Mouse (Mus musculus): Measurements from ENCODE around the gene Gm9913. TPM values are rescaled to one million over a fixed set of nuclear protein-coding genes. Genes with fewer than 3 reads are reported as not detected.

Gene Gm9913
- polyA plus RNA-seq, 1 experiment from 2014 or later = 0.22 TPM

GRCm38 (mm10) chr2:125494291-125494690 lies 10.6 kb upstream of the Gm9913 start:
- no peak overlapping the region for H3K27ac ChIP-seq (ENCODE audit: low read depth, low read length)
- H3K27me3 ChIP-seq (ENCODE audit: control insufficient read depth, insufficient read depth, low read length) = no peaks in the 10 kb centered on the region
- H3K4me2 ChIP-seq = no peak overlapping the region
- H3K9me3 ChIP-seq (ENCODE audit: control insufficient read depth, low read length) = no peaks in the 10 kb centered on the region
- 98% methylated on average over 2 of the region's 2 CpGs for WGBS
- H3K4me3 ChIP-seq (ENCODE audit: low read depth, low read length) = no peak overlapping the region
- no peak for ATAC-seq (ENCODE audit: low FRiP score)
- H3K9ac ChIP-seq (ENCODE audit: low read length) = no peak overlapping the region
- no peaks in the 10 kb centered on the region for H3K36me3 ChIP-seq (ENCODE audit: control insufficient read depth, insufficient read depth, low read length)
- DNase-seq (ENCODE audit: low spot score, missing footprints) = no peak
- H3K4me1 ChIP-seq (ENCODE audit: control insufficient read depth, insufficient read depth, low read length) = no peaks in the 10 kb centered on the region

GRCm38 (mm10) chr2:125494831-125495812 lies 9.8 kb upstream of the Gm9913 start:
- WGBS = 90% methylated on average over 20 of the region's 20 CpGs

GRCm38 (mm10) chr2:125496696-125497095 lies 8.2 kb upstream of the Gm9913 start:
- H3K27me3 ChIP-seq (ENCODE audit: control insufficient read depth, insufficient read depth, low read length) = no peaks in the 10 kb centered on the region
- DNase-seq (ENCODE audit: low spot score, missing footprints) (no peak), ATAC-seq (ENCODE audit: low FRiP score) (no peak)
- H3K4me2 ChIP-seq = no peak overlapping the region
- H3K4me1 ChIP-seq (ENCODE audit: control insufficient read depth, insufficient read depth, low read length) = no peaks in the 10 kb centered on the region
- H3K27ac ChIP-seq (ENCODE audit: low read depth, low read length) = no peak overlapping the region
- WGBS = 89% methylated on average over 5 of the region's 5 CpGs
- H3K36me3 ChIP-seq (ENCODE audit: control insufficient read depth, insufficient read depth, low read length) = no peaks in the 10 kb centered on the region
- H3K4me3 ChIP-seq (ENCODE audit: low read depth, low read length) = no peak overlapping the region
- no peaks in the 10 kb centered on the region for H3K9me3 ChIP-seq (ENCODE audit: control insufficient read depth, low read length)
- no peak overlapping the region for H3K9ac ChIP-seq (ENCODE audit: low read length)

More at GRCm38 (mm10) chr2:125494831-125495812, 9.8 kb upstream of the Gm9913 start:
- no peak overlapping the region for H3K27ac ChIP-seq (ENCODE audit: low read depth, low read length)
- no peak overlapping the region for H3K4me2 ChIP-seq
- H3K9me3 ChIP-seq (ENCODE audit: control insufficient read depth, low read length) = no peaks in the 10 kb centered on the region
- DNase-seq (ENCODE audit: low spot score, missing footprints) (no peak), ATAC-seq (ENCODE audit: low FRiP score) (no peak)
- no peak overlapping the region for H3K4me3 ChIP-seq (ENCODE audit: low read depth, low read length)
- no peaks in the 10 kb centered on the region for H3K4me1 ChIP-seq (ENCODE audit: control insufficient read depth, insufficient read depth, low read length)
- H3K36me3 ChIP-seq (ENCODE audit: control insufficient read depth, insufficient read depth, low read length) = no peaks in the 10 kb centered on the region
- no peak overlapping the region for H3K9ac ChIP-seq (ENCODE audit: low read length)
- H3K27me3 ChIP-seq (ENCODE audit: control insufficient read depth, insufficient read depth, low read length) = no peaks in the 10 kb centered on the region

DNA sequence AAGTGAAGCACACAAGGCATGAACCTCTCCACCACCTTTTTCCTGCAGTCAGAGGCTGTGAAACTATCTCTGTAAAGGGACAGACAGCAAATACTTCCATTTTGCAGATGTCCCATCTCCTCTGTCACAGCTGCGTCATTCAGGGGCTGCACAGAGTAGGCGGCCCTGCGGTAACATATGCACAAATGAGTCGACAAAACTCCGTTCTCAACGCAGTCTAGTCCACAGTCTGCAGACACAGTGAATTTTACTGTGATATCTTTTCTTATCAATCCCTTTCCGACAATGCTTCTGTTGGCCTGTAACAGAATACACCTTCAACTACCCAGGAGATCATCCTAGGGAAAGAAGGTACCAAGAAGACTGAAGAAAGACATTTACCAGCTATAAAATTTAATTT lies 6.7 kb upstream of the Gm9913 start:
- ATAC-seq (ENCODE audit: low FRiP score) (no peak), DNase-seq (ENCODE audit: low spot score, missing footprints) (no peak)
- H3K27ac ChIP-seq (ENCODE audit: low read depth, low read length) = no peak overlapping the region
- no peaks in the 10 kb centered on the region for H3K9me3 ChIP-seq (ENCODE audit: control insufficient read depth, low read length)
- H3K36me3 ChIP-seq (ENCODE audit: control insufficient read depth, insufficient read depth, low read length) = no peaks in the 10 kb centered on the region
- H3K9ac ChIP-seq (ENCODE audit: low read length) = no peak overlapping the region
- 94% methylated on average over 7 of the region's 7 CpGs for WGBS
- H3K4me2 ChIP-seq = no peak overlapping the region
- no peaks in the 10 kb centered on the region for H3K4me1 ChIP-seq (ENCODE audit: control insufficient read depth, insufficient read depth, low read length)
- no peak overlapping the region for H3K4me3 ChIP-seq (ENCODE audit: low read depth, low read length)
- H3K27me3 ChIP-seq (ENCODE audit: control insufficient read depth, insufficient read depth, low read length) = no peaks in the 10 kb centered on the region

- Histone ChIP-seq H3K4me1 (ENCODE audit: control insufficient read depth, insufficient read depth, low read length) (peaks cover 7% of the 10 kb centered on the region), H3K4me3 (ENCODE audit: low read depth, low read length) (no peak overlapping the region), H3K27ac (ENCODE audit: low read depth, low read length) (no peak overlapping the region), H3K36me3 (ENCODE audit: control insufficient read depth, insufficient read depth, low read length) (no peaks in the 10 kb centered on the region), H3K27me3 (ENCODE audit: control insufficient read depth, insufficient read depth, low read length) (no peaks in the 10 kb centered on the region), H3K9ac (ENCODE audit: low read length) (no peak overlapping the region), H3K4me2 (no peak overlapping the region), H3K9me3 (ENCODE audit: control insufficient read depth, low read length) (no peaks in the 10 kb centered on the region)
- DNase-seq (ENCODE audit: low spot score, missing footprints) (no peak), ATAC-seq (ENCODE audit: low FRiP score) (no peak)
Observed at GRCm38 (mm10) chr2:125501526-125501925, 3.4 kb upstream of the Gm9913 start.

DNA sequence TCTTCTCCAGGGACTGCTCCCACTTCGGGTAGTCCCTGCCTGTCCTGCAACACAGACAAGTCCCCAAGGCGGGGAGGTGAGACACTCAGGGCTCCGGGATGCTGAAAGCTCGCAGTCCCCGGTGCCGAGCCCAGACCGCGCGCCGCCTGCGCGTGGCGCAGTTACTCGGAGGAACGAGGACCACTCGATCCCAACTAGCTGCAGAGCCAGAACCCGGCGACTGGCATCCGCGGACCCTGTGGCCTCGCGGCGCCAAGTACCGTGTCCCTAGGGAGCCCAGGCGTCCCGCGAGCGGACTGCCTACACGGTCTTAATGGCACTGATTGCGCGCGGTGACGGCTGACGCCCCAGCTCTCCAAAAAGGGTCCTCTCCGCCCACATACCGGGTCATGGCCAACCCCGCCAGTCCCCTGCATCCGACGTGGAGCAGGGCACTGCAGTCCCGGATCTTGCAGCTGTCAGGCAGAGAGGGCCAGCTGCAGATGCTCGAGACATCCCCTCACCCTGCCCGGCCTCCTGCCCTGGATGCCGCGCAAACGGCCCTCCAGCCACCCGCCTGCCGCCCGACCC lies 942 bp downstream of the Gm9913 start:
- Histone ChIP-seq H3K4me3 (ENCODE audit: low read depth, low read length) (peak overlapping the region; percentile 65), H3K9ac (ENCODE audit: low read length) (peak overlapping the region; percentile 62), H3K27ac (ENCODE audit: low read depth, low read length) (peak overlapping the region; percentile 3; the same call in 1 of the 2 replicates), H3K9me3 (ENCODE audit: control insufficient read depth, low read length) (no peaks in the 10 kb centered on the region), H3K36me3 (ENCODE audit: control insufficient read depth, insufficient read depth, low read length) (no peaks in the 10 kb centered on the region), H3K27me3 (ENCODE audit: control insufficient read depth, insufficient read depth, low read length) (no peaks in the 10 kb centered on the region), H3K4me1 (ENCODE audit: control insufficient read depth, insufficient read depth, low read length) (peaks cover 7% of the 10 kb centered on the region), H3K4me2 (peak overlapping the region; percentile 96)
- under 1% methylated on average over 48 of the region's 48 CpGs for WGBS
- DNase-seq (ENCODE audit: low spot score, missing footprints) (peak; percentile 98), ATAC-seq (ENCODE audit: low FRiP score) (peak; percentile 84)

- Histone ChIP-seq H3K4me1 (ENCODE audit: control insufficient read depth, insufficient read depth, low read length) (peaks cover 7% of the 10 kb centered on the region), H3K9me3 (ENCODE audit: control insufficient read depth, low read length) (no peaks in the 10 kb centered on the region), H3K9ac (ENCODE audit: low read length) (peak overlapping the region; percentile 62), H3K4me3 (ENCODE audit: low read depth, low read length) (peak overlapping the region; percentile 65), H3K27ac (ENCODE audit: low read depth, low read length) (peak overlapping the region; percentile 3; the same call in 1 of the 2 replicates), H3K27me3 (ENCODE audit: control insufficient read depth, insufficient read depth, low read length) (no peaks in the 10 kb centered on the region), H3K36me3 (ENCODE audit: control insufficient read depth, insufficient read depth, low read length) (no peaks in the 10 kb centered on the region), H3K4me2 (peak overlapping the region; percentile 96)
- ATAC-seq (ENCODE audit: low FRiP score) (peak; percentile 90), DNase-seq (ENCODE audit: low spot score, missing footprints) (peak; percentile 93)
- 1% methylated on average over 37 of the region's 37 CpGs for WGBS
Observed at GRCm38 (mm10) chr2:125506316-125507054, 1.6 kb downstream of the Gm9913 start.

DNA sequence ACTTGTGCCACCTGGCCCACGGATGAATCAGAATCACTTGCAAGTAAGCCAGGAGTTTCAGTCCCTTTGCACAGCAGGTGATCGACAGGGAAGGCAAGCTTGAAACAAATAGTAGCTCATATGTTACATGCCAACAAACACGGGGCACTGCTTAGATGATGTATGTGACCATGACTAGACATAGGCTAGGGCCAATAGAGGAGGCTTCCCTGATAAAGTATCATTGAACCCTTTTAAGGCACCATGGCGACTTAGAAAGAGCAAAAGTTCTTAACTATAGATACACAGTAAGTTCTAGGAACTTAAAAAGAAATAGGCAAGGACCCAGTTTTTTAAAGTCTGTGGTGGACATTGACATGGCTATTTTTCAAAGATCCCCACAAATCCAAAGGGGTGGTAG lies 3.0 kb downstream of the Gm9913 start, which contains the start of gene Fbn1:
Gene Fbn1, minus strand, starts transcription at position 101 of the 400 bp plus-strand sequence.
- peaks cover 7% of the 10 kb centered on the region for H3K4me1 ChIP-seq (ENCODE audit: control insufficient read depth, insufficient read depth, low read length)
- no peaks in the 10 kb centered on the region for H3K36me3 ChIP-seq (ENCODE audit: control insufficient read depth, insufficient read depth, low read length)
- no peak within 1 kb of the TSS for H3K27ac ChIP-seq (ENCODE audit: low read depth, low read length)
- peak within 1 kb of the TSS; percentile 96 for H3K4me2 ChIP-seq
- DNase-seq (ENCODE audit: low spot score, missing footprints) = no peak
- WGBS = 87% methylated on average over 4 of the region's 4 CpGs
- no peaks in the 10 kb centered on the region for H3K9me3 ChIP-seq (ENCODE audit: control insufficient read depth, low read length)
- ATAC-seq (ENCODE audit: low FRiP score) = no peak
- H3K4me3 ChIP-seq (ENCODE audit: low read depth, low read length) = peak within 1 kb of the TSS; percentile 65
- no peaks in the 10 kb centered on the region for H3K27me3 ChIP-seq (ENCODE audit: control insufficient read depth, insufficient read depth, low read length)
- peak within 1 kb of the TSS; percentile 62 for H3K9ac ChIP-seq (ENCODE audit: low read length)
